18 mouse cellular contexts compared by ENCODE assay signal in the genomic region with DNA sequence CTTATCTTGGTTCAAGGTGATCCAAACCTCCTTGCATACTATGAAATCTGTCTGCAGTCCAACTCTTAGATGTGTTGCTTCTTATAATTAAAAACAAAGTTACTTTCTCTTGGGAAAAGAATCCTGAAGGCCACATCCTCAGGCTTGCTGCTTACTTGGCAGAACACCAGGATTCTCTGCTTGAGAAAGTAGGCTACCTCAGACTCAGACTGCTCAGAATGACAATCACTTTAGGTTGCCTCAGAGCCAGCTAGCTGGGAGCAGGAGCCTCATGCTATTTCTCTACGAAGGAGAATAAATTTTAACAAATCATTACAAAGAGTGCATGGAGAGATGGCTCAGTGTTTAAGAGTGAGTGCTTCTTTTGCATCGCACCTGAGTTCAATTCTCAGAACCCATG.
"Had no signal": no experiment of that assay in that cellular context is flagged by ENCODE, and none has a peak within 500 bp of the region (broad histone marks: within the 10 kb centered on the region; RNA-seq: fewer than 3 reads in every experiment).

No protein-coding gene starts in this region.

- H3K27ac ChIP-seq: limb, embryonic 15.5 days; liver, embryonic 12.5 days; midbrain, embryonic 10.5 days; neural tube, embryonic 13.5 days; stomach, embryonic 15.5 days had no signal

- ATAC-seq: intestine, postnatal 0 days; liver, embryonic 12.5 days had no signal

- H3K9ac ChIP-seq: limb, embryonic 15.5 days; liver, embryonic 12.5 days; lung, embryonic 14.5 days; neural tube, embryonic 13.5 days; stomach, embryonic 15.5 days had no signal

- H3K27me3 ChIP-seq: limb, embryonic 15.5 days; liver, embryonic 12.5 days; neural tube, embryonic 13.5 days; stomach, embryonic 15.5 days had no signal

- H3K4me2 ChIP-seq: limb, embryonic 15.5 days; liver, embryonic 12.5 days; lung, embryonic 14.5 days; neural tube, embryonic 13.5 days; stomach, embryonic 15.5 days had no signal

- H3K9me3 ChIP-seq: limb, embryonic 15.5 days; liver, embryonic 12.5 days; midbrain, embryonic 10.5 days; neural tube, embryonic 13.5 days; stomach, embryonic 15.5 days had no signal

- H3K4me1 ChIP-seq: limb, embryonic 15.5 days; liver, embryonic 12.5 days; midbrain, embryonic 10.5 days; neural tube, embryonic 13.5 days; stomach, embryonic 15.5 days had no signal

- H3K36me3 ChIP-seq: limb, embryonic 15.5 days; liver, embryonic 12.5 days; midbrain, embryonic 10.5 days; neural tube, embryonic 13.5 days; stomach, embryonic 15.5 days had no signal

- DNase-seq: kidney, adult 8-10 months; kidney, postnatal 25 days; layer of hippocampus, adult 9-11 months; layer of hippocampus, postnatal 36 days; lung, embryonic 14.5 days; lung, postnatal 10 days; lung, postnatal 4 days; midbrain, embryonic 14.5 days; right cerebral cortex, postnatal 4 days; spleen, adult 18-20 months; thymus, adult 18-20 months; thymus, postnatal 25 days had no signal

- H3K4me3 ChIP-seq: limb, embryonic 15.5 days; liver, embryonic 12.5 days; midbrain, embryonic 10.5 days; neural tube, embryonic 13.5 days; stomach, embryonic 15.5 days had no signal
